Comparison of ENCODE assay signal across 11 mouse cellular contexts in genomic region chr13:8888603-8889002, GRCm38 (mm10). TPM values are rescaled to one million over a fixed set of nuclear protein-coding genes. Genes with fewer than 3 reads are reported as not detected.
DNase-seq lines count a peak whose midpoint lies in the region; ATAC-seq and TF ChIP-seq lines count a peak whose summit lies in the region.
"Had no signal": no experiment of that assay in that cellular context is flagged by ENCODE, and none has a peak within 500 bp of the region (broad histone marks: within the 10 kb centered on the region; RNA-seq: fewer than 3 reads in every experiment).

No protein-coding gene starts in this region.

- peak; percentile 47 for TF ChIP-seq CTCF in lung, embryonic 14.5 days (IDR thresholded peaks at IDR 0.05; ENCODE audit: low read depth)
- TF ChIP-seq CTCF in lung, adult 2 months (IDR thresholded peaks at IDR 0.05; ENCODE audit: insufficient read depth, low read length), result no peak

- no peak overlapping the region for H3K4me2 ChIP-seq in lung, embryonic 14.5 days
- H3K4me2 ChIP-seq: embryonic facial prominence, embryonic 15.5 days had no signal

- 98% methylated on average over 1 of the region's 1 CpGs for WGBS in lung, embryonic 14.5 days
- WGBS in lung, adult 2 months, result 96% methylated on average over 1 of the region's 1 CpGs

- no peak for TF ChIP-seq POLR2A in lung, adult 2 months (IDR thresholded peaks at IDR 0.05; ENCODE audit: borderline replicate concordance, extremely low read depth, low read depth, low read length)

- H3K36me3 ChIP-seq in lung, embryonic 14.5 days (ENCODE audit: insufficient read depth), result peaks cover 29% of the 10 kb centered on the region

- no peak overlapping the region for H3K9ac ChIP-seq in lung, embryonic 14.5 days
- H3K9ac ChIP-seq: embryonic facial prominence, embryonic 15.5 days; midbrain, embryonic 12.5 days had no signal

- no peak for ATAC-seq in lung, embryonic 14.5 days (ENCODE audit: insufficient read depth)

- H3K4me1 ChIP-seq in lung, embryonic 14.5 days (ENCODE audit: insufficient read depth), result no peaks in the 10 kb centered on the region
- H3K4me1 ChIP-seq in lung, adult 2 months (ENCODE audit: control insufficient read depth, insufficient read depth, low read length), result no peaks in the 10 kb centered on the region

- H3K27ac ChIP-seq in lung, embryonic 14.5 days (ENCODE audit: low read depth), result no peak overlapping the region
- H3K27ac ChIP-seq: embryonic facial prominence, embryonic 15.5 days; midbrain, embryonic 12.5 days had no signal

- peak; percentile 25 to 32 for DNase-seq in cerebellum, postnatal 14 days
- DNase-seq in cerebellum, adult 11-12 months, result no peak
- DNase-seq in lung, embryonic 14.5 days, result peak; percentile 53
- DNase-seq in lung, adult 2 months, result no peak
- peak; percentile 17 for DNase-seq in adipocyte (ENCODE audit: low spot score)
- DNase-seq in natural killer cell, adult 2 months (ENCODE audit: low spot score in 2 of 2), result peak; percentile 19 to 34
- no peak for DNase-seq in heart, adult 11 months
- DNase-seq in gastrocnemius, postnatal 4 days (ENCODE audit: low spot score in 2 of 2), result no peak

- no peak overlapping the region for H3K4me3 ChIP-seq in lung, embryonic 14.5 days (ENCODE audit: low read depth, low read length)
- H3K4me3 ChIP-seq in lung, adult 2 months (replicated peaks; ENCODE audit: extremely low read depth, low read depth, low read length), result no peak overlapping the region
- H3K4me3 ChIP-seq: embryonic facial prominence, embryonic 15.5 days; midbrain, embryonic 12.5 days had no signal

- H3K9me3 ChIP-seq in lung, embryonic 14.5 days (ENCODE audit: low read depth, low read length), result no peaks in the 10 kb centered on the region
- H3K9me3 ChIP-seq: embryonic facial prominence, embryonic 15.5 days; midbrain, embryonic 12.5 days had no signal

- H3K27me3 ChIP-seq in lung, embryonic 14.5 days (ENCODE audit: insufficient read depth, low read length), result no peaks in the 10 kb centered on the region
- H3K27me3 ChIP-seq: embryonic facial prominence, embryonic 15.5 days; midbrain, embryonic 12.5 days had no signal

RNA-seq across cellular contexts. Expression of gene Idi1, which starts 3.3 kb away (rescaled TPM):
- 71.5 and 81.2 TPM in 2 replicates for polyA plus RNA-seq in lung, embryonic 14.5 days (2014; fragmentation: Nextera tagmentation; extraction: Ambion mirVana)
- 14.0 and 26.8 TPM in 2 replicates for polyA plus RNA-seq in lung, adult 2 months (2012; rRNA removed)
- 10 to 100 TPM; 20.8 to 22.1 TPM for total RNA-seq in gastrocnemius, postnatal 4 days (2021)

RNA-seq across cellular contexts. Expression of gene Wdr37, which starts 16.9 kb away (rescaled TPM):
- polyA plus RNA-seq in lung, embryonic 14.5 days (2014; fragmentation: Nextera tagmentation; extraction: Ambion mirVana), result 23.4 and 24.4 TPM in 2 replicates
- 13.7 and 22.3 TPM in 2 replicates for polyA plus RNA-seq in lung, adult 2 months (2012; rRNA removed)
- total RNA-seq in gastrocnemius, postnatal 4 days (2021), result 10 to 100 TPM; 25.6 to 30.0 TPM

RNA-seq across cellular contexts. Expression of gene Gm9745, which starts 59.4 kb away (rescaled TPM):
- polyA plus RNA-seq in lung, embryonic 14.5 days (2014; fragmentation: Nextera tagmentation; extraction: Ambion mirVana), result not detected in 2 replicates
- not detected in 2 replicates for polyA plus RNA-seq in lung, adult 2 months (2012; rRNA removed)
- total RNA-seq in gastrocnemius, postnatal 4 days (2021), result not detected
- polyA plus RNA-seq: intestine, embryonic 14.5 days; midbrain, embryonic 12.5 days had no signal

Comparison
In these comparisons a context has a peak if more than half of its experiments do, and no peak if none do; other contexts are left out.
1. DNase-seq: peak in cerebellum, postnatal 14 days (2 of 2), lung, embryonic 14.5 days (single experiment), adipocyte (single experiment) and natural killer cell, adult 2 months (2 of 2); none in cerebellum, adult 11-12 months (single experiment), lung, adult 2 months (single experiment), heart, adult 11 months (single experiment) and gastrocnemius, postnatal 4 days (0 of 2).